Mouse (Mus musculus): ENCODE measurements around the gene Krt16. TPM values are rescaled to one million over a fixed set of nuclear protein-coding genes. Genes with fewer than 3 reads are reported as not detected.

Gene Krt16
- total and polyA plus RNA-seq, 3 experiments = not detected

DNA sequence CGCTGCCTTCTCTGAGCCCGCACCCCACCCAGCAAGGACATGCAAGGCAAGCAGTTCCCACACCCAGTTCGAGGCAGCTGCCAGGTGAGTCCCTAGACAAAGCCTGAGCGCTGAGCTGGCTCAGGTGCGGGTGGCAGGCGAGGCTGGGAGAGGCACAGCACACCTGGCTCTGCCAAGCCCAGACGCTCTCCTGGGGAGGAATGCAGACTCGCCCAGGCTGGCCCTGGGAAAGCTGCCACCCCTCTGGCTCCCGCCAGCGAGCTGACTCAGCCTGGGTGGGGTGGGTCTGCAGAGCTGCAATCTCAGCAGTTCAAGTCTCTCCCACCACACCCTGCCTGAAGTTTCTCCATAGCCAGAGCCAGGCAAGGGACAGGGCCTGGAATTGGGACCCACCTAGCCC is 38.3 kb upstream of the Krt16 start:
- no peaks in the 10 kb centered on the region; the same call in 1 of the 2 replicates for H3K4me1 ChIP-seq (ENCODE audit: control insufficient read depth, insufficient read depth, low read length)
- H3K4me3 ChIP-seq = no peak overlapping the region
- WGBS = 48% methylated on average over 10 of the region's 10 CpGs
- H3K9ac ChIP-seq (ENCODE audit: low read depth, low read length) = no peak overlapping the region
- TF ChIP-seq EP300 (IDR thresholded peaks at IDR 0.05; ENCODE audit: insufficient read depth, low read depth, low read length) (no peak), CTCF (IDR thresholded peaks at IDR 0.05) (no peak), POLR2A (IDR thresholded peaks at IDR 0.05; ENCODE audit: insufficient read depth, low read depth, low read length) (no peak)
- no peaks in the 10 kb centered on the region for H3K27me3 ChIP-seq (ENCODE audit: control insufficient read depth, insufficient read depth, low read length)
- no peak overlapping the region for H3K27ac ChIP-seq
- intact Hi-C loops (cut with DNase I) = no loop called here
- no peaks in the 10 kb centered on the region for H3K36me3 ChIP-seq (ENCODE audit: control insufficient read depth, insufficient read depth, low read length)
- DNase-seq = peak; percentile 68 to 76
- H3K79me2 ChIP-seq (replicated peaks; ENCODE audit: control insufficient read depth, insufficient read depth, low read length) = no peaks in the 10 kb centered on the region

DNA sequence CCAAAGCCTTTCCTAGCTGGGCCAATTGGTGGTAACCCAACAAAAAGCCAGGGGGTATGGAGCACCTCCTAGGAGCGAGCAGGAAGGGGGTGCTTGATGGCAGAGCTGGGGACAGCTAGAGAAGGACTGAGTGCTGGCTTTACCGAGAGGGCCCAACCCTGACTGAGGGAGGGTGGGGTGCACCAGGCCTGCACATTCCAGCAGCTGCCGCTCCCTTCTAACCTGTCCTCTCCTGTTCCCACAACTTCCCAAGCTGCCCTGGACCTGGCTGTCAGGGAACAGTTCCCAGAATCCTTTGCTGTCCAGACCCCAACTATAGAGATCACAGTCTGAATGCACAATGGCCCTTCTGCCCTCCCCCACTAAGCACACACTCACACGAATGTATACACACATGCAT is 36.3 kb upstream of the Krt16 start:
- Histone ChIP-seq H3K79me2 (replicated peaks; ENCODE audit: control insufficient read depth, insufficient read depth, low read length) (no peaks in the 10 kb centered on the region), H3K4me3 (no peak overlapping the region), H3K4me1 (ENCODE audit: control insufficient read depth, insufficient read depth, low read length) (no peaks in the 10 kb centered on the region; the same call in 1 of the 2 replicates), H3K27me3 (ENCODE audit: control insufficient read depth, insufficient read depth, low read length) (no peaks in the 10 kb centered on the region), H3K9ac (ENCODE audit: low read depth, low read length) (no peak overlapping the region), H3K36me3 (ENCODE audit: control insufficient read depth, insufficient read depth, low read length) (no peaks in the 10 kb centered on the region), H3K27ac (no peak overlapping the region)
- no peak for TF ChIP-seq POLR2A (IDR thresholded peaks at IDR 0.05; ENCODE audit: insufficient read depth, low read depth, low read length)
- TF ChIP-seq EP300 (IDR thresholded peaks at IDR 0.05; ENCODE audit: insufficient read depth, low read depth, low read length) = no peak
- no peak for TF ChIP-seq CTCF (IDR thresholded peaks at IDR 0.05)
- intact Hi-C loops (cut with DNase I) = loop anchor here (5.0 kb wide), 1 partner anchor 823 kb away; no protein-coding TSS in a partner anchor
- no peak for DNase-seq
- 74% methylated on average over 4 of the region's 4 CpGs for WGBS

DNA sequence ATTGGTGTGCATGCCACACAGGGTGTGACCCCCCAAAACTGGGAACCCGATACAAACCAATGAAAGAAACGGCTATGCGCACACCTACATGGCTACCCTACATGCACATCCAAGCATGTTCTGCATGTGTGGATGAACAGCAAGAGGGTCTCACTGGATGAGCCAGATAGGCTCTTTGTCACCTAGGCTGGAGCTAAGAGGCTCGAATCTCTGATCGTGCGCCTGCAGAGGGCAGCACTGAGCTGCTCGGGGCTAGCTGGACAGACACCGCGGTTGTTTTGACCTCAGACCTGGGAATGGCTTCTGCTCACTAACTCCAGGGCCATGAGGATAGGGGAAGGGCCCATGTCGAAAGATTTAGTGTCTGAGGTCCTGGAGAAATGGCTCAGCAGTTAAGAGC is 33.8 kb upstream of the Krt16 start:
- Histone ChIP-seq H3K4me3 (no peak overlapping the region), H3K9ac (ENCODE audit: low read depth, low read length) (no peak overlapping the region), H3K4me1 (ENCODE audit: control insufficient read depth, insufficient read depth, low read length) (no peaks in the 10 kb centered on the region; the same call in 1 of the 2 replicates), H3K27ac (no peak overlapping the region), H3K27me3 (ENCODE audit: control insufficient read depth, insufficient read depth, low read length) (no peaks in the 10 kb centered on the region), H3K36me3 (ENCODE audit: control insufficient read depth, insufficient read depth, low read length) (no peaks in the 10 kb centered on the region), H3K79me2 (replicated peaks; ENCODE audit: control insufficient read depth, insufficient read depth, low read length) (no peaks in the 10 kb centered on the region)
- DNase-seq = peak; percentile 68 to 84
- WGBS = 20% methylated on average over 10 of the region's 10 CpGs
- TF ChIP-seq CTCF (IDR thresholded peaks at IDR 0.05) (peak; percentile 82), POLR2A (IDR thresholded peaks at IDR 0.05; ENCODE audit: insufficient read depth, low read depth, low read length) (no peak)
- intact Hi-C loops (cut with DNase I) = loop anchor here (1.0 to 5.0 kb wide), 4 partner anchors 16 to 904 kb away; no protein-coding TSS in a partner anchor

DNA sequence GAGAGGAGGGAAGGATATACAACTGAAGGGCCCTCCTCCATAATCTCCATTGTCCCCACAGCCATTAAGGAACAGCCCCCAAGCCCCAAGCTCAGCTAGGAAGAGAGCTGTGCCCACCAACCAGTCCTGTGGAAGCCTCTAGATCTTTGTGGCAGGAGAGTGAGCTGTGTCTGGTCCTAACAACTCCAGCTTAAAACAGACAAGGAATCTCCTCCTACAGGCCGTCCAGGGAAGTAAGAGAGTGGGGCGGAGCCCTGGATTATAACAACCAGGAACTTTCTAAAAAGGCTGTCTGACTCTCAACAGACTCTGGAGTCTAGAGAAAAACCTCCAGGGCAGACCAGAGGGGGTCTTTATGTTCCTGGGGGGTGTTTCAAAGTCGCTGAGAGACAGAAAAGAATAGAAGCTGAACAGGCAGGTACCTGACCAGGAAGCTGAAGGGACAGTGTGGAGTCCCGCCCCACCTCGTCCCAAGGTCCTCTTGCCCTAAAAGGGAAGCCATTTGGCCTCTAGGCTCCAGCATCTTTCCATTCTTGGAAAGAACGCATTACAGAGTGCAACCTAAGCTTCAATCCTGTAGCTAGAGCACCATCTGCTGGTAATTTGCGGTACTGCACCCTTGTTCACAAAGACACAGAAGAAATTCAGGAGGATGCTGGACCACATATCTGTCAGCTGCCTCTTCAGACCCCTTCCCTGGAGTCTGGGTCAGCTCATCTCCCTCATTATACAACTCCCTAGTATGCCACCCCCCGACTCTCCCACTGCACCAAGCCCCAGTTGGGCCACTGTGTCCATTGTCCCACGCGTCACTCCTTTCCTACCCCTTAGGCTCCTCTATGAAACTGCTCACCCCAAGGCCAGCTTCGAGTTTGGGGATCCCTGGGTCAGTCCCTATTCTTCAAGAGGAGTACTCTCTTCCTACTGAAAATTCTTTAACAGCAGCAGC is 33.2 kb upstream of the Krt16 start:
- no peak overlapping the region for H3K4me3 ChIP-seq
- peak; percentile 77 for TF ChIP-seq CTCF (IDR thresholded peaks at IDR 0.05)
- 0 out of 2 replicates have a peak, but pooled peaks have one; percentile 10 for TF ChIP-seq EP300 (IDR thresholded peaks at IDR 0.05; ENCODE audit: insufficient read depth, low read depth, low read length)
- TF ChIP-seq POLR2A (IDR thresholded peaks at IDR 0.05; ENCODE audit: insufficient read depth, low read depth, low read length) = no peak
- DNase-seq = peak; percentile 63 to 83
- H3K36me3 ChIP-seq (ENCODE audit: control insufficient read depth, insufficient read depth, low read length) = no peaks in the 10 kb centered on the region
- H3K27me3 ChIP-seq (ENCODE audit: control insufficient read depth, insufficient read depth, low read length) = no peaks in the 10 kb centered on the region
- intact Hi-C loops (cut with DNase I) = loop anchor here (1.0 to 5.0 kb wide), 4 partner anchors 16 to 903 kb away; no protein-coding TSS in a partner anchor
- no peak overlapping the region for H3K27ac ChIP-seq
- WGBS = 20% methylated on average over 11 of the region's 11 CpGs
- H3K4me1 ChIP-seq (ENCODE audit: control insufficient read depth, insufficient read depth, low read length) = no peaks in the 10 kb centered on the region
- no peak overlapping the region for H3K9ac ChIP-seq (ENCODE audit: low read depth, low read length)
- H3K79me2 ChIP-seq (replicated peaks; ENCODE audit: control insufficient read depth, insufficient read depth, low read length) = no peaks in the 10 kb centered on the region

- no peak for DNase-seq
- Histone ChIP-seq H3K9ac (ENCODE audit: low read depth, low read length) (no peak overlapping the region), H3K79me2 (replicated peaks; ENCODE audit: control insufficient read depth, insufficient read depth, low read length) (no peaks in the 10 kb centered on the region), H3K4me3 (no peak overlapping the region), H3K27ac (no peak overlapping the region), H3K27me3 (ENCODE audit: control insufficient read depth, insufficient read depth, low read length) (no peaks in the 10 kb centered on the region), H3K4me1 (ENCODE audit: control insufficient read depth, insufficient read depth, low read length) (no peaks in the 10 kb centered on the region), H3K36me3 (ENCODE audit: control insufficient read depth, insufficient read depth, low read length) (no peaks in the 10 kb centered on the region)
- TF ChIP-seq POLR2A (IDR thresholded peaks at IDR 0.05; ENCODE audit: insufficient read depth, low read depth, low read length) (no peak), EP300 (IDR thresholded peaks at IDR 0.05; ENCODE audit: insufficient read depth, low read depth, low read length) (no peak), CTCF (IDR thresholded peaks at IDR 0.05) (no peak)
- 28% methylated on average over 5 of the region's 5 CpGs for WGBS
- intact Hi-C loops (cut with DNase I) = no loop called here
Measured at GRCm38 (mm10) chr11:100278759-100279158, 30.1 kb upstream of the Krt16 start.

All from heart, adult 2 months (tissue).